Mouse (Mus musculus): Measurements from ENCODE around the gene Cmc4. TPM values are rescaled to one million over a fixed set of nuclear protein-coding genes. Genes with fewer than 3 reads are reported as not detected.

The Cmc4 gene
- 4.2 and 7.9 TPM in 2 replicates for polyA plus RNA-seq (2012; ENCODE audit: insufficient read depth, low replicate concordance)

DNA sequence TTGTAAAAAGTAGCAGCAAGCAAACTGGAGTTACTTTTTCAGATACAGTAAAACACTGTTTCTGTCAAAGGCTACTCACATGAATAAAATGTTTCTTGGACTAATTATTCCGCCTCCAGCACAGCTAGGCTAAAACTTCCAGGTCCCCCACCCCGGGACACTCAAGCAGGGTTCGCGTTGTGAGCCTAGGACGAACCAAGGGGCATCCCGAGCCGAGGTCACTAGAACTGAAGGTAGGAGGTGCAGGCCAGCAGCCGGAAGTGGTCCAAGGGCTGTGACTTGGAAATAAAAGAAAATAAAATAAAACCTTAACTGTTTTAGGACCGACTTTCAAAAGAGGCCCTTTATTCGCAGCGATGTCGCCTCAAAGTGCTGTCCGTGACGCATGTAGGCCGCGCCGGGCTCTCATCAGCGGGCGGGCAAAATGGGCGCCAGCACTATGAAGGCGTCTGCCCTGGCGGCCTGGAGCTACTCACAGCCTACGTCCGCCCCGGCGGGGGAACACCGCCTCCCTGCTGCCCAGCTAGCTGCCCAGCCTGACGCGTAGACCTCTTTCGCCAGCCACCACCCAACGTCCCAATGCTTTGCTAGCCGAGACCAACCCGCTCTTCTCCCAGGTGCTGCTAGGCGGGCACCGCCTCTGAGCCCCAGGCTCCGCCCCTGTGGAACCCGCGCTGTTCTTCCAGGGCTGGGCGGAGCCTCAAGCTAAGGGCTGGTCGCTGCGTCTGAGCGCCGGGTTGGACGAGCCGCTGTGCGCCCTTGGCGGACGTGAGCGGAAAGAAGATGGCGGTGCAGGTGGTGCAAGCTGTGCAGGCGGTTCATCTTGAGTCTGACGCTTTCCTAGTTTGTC, at the start of gene Cmc4, which contains the start of the genes Mtcp1 and Brcc3:
Gene Cmc4 (minus strand): TSS at position 649 of the 850 bp plus-strand sequence.
Gene Mtcp1 (minus strand): TSS at position 653 of the 850 bp plus-strand sequence.
Gene Brcc3 (plus strand): TSS at position 693 of the 850 bp plus-strand sequence.
- peaks cover 11% of the 10 kb centered on the region for H3K27me3 ChIP-seq (replicated peaks)
- TF ChIP-seq FLI1 (IDR thresholded peaks at IDR 0.05; ENCODE audit: low read length) (no peak), GATA1 (IDR thresholded peaks at IDR 0.05; ENCODE audit: borderline replicate concordance, low read length) (no peak)
- H3K4me1 ChIP-seq: peaks cover 4% of the 10 kb centered on the region; the same call in 1 of the 2 replicates
- peak within 1 kb of the TSS; percentile 94 for H3K4me3 ChIP-seq (replicated peaks)
- peaks cover 11% of the 10 kb centered on the region for H3K36me3 ChIP-seq (replicated peaks; ENCODE audit: low read length)
- H3K9me3 ChIP-seq: peaks cover 5% of the 10 kb centered on the region; the same call in 1 of the 2 replicates

DNA sequence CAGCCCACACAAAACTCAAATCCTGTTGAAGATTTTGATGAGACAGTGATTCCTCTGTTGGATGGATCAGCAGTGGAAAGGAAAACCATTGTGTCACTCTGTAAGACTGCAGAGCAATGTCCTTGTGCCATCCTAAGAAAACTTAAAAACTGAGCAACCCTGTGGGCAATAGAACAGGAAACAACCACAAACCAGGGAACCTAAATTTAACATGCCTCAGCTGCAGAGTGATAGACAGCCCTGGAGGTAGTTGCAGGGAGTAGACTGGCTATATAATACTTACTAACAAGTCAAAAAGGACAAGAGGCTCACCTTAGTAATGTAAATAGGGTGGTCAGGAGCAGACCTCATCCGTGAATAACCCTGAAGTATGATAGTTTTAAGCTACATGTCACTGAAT, 38.2 kb upstream of the Cmc4 start:
- H3K4me1 ChIP-seq: peaks cover 13% of the 10 kb centered on the region
- no peak overlapping the region for H3K4me3 ChIP-seq (replicated peaks)
- peaks cover 49% of the 10 kb centered on the region for H3K36me3 ChIP-seq (replicated peaks; ENCODE audit: low read length)
- TF ChIP-seq GATA1 (IDR thresholded peaks at IDR 0.05; ENCODE audit: borderline replicate concordance, low read length) (no peak), FLI1 (IDR thresholded peaks at IDR 0.05; ENCODE audit: low read length) (no peak)
- peaks cover 3% of the 10 kb centered on the region for H3K27me3 ChIP-seq (replicated peaks)
- H3K9me3 ChIP-seq: no peaks in the 10 kb centered on the region

GRCm38 (mm10) chrX:75409711-75410110, 6.7 kb downstream of the Cmc4 start:
- TF ChIP-seq GATA1 (IDR thresholded peaks at IDR 0.05; ENCODE audit: borderline replicate concordance, low read length): no peak
- TF ChIP-seq FLI1 (IDR thresholded peaks at IDR 0.05; ENCODE audit: low read length): no peak
- H3K4me3 ChIP-seq (replicated peaks): no peak overlapping the region
- no peaks in the 10 kb centered on the region; the same call in 1 of the 2 replicates for H3K4me1 ChIP-seq
- H3K27me3 ChIP-seq (replicated peaks): no peaks in the 10 kb centered on the region
- no peaks in the 10 kb centered on the region for H3K9me3 ChIP-seq
- H3K36me3 ChIP-seq (replicated peaks; ENCODE audit: low read length): peaks cover 28% of the 10 kb centered on the region

DNA sequence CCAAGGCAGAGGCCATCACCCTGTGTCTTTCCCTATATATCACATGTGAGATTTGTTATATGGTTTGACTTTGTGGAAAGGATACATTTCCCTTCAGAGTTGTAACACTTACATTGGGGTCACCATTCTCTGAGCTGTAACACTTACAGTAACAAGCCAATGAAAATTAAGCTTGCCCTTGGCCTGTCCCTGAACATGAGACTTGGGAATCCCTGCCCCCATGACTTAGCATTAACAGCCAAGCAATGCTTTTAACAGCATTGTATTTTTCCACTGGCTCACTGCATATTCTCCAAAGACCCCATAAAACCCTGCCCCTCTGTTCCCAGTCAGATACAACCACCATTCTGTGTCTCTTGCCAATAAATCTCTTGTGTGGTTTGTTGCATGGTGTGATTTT, 13.0 kb downstream of the Cmc4 start:
- peaks cover 5% of the 10 kb centered on the region; the same call in 1 of the 2 replicates for H3K9me3 ChIP-seq
- H3K27me3 ChIP-seq (replicated peaks): no peaks in the 10 kb centered on the region
- peaks cover 23% of the 10 kb centered on the region for H3K4me1 ChIP-seq
- peaks cover 26% of the 10 kb centered on the region for H3K36me3 ChIP-seq (replicated peaks; ENCODE audit: low read length)
- TF ChIP-seq FLI1 (IDR thresholded peaks at IDR 0.05; ENCODE audit: low read length): no peak
- no peak for TF ChIP-seq GATA1 (IDR thresholded peaks at IDR 0.05; ENCODE audit: borderline replicate concordance, low read length)
- H3K4me3 ChIP-seq (replicated peaks): no peak overlapping the region

DNA sequence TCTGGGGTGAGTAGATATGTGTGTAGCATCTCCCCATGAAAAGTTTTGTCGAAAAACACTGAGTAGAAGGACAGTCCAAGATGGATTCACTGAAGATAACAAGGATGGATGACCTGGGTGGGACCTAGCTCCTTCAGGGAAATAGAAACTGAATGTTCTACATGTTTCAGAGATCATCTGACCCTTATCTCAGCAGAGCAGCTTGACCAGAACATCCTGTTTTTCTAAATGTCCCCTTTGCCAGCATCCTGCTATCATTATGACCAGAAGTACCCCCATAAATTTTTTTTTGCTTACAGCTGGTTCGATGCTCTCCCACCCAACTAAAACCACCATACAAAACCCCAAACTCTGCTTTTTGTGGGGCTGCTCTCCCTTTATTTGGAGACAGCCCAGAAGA, 13.7 kb downstream of the Cmc4 start:
- TF ChIP-seq GATA1 (IDR thresholded peaks at IDR 0.05; ENCODE audit: borderline replicate concordance, low read length): peak; percentile 52; the same call in 1 of the 3 replicates
- TF ChIP-seq FLI1 (IDR thresholded peaks at IDR 0.05; ENCODE audit: low read length): no peak
- peaks cover 5% of the 10 kb centered on the region; the same call in 1 of the 2 replicates for H3K9me3 ChIP-seq
- H3K27me3 ChIP-seq (replicated peaks): no peaks in the 10 kb centered on the region
- no peak overlapping the region for H3K4me3 ChIP-seq (replicated peaks)
- H3K4me1 ChIP-seq: peaks cover 23% of the 10 kb centered on the region
- H3K36me3 ChIP-seq (replicated peaks; ENCODE audit: low read length): peaks cover 27% of the 10 kb centered on the region

GRCm38 (mm10) chrX:75399471-75399870, 16.9 kb downstream of the Cmc4 start:
- Histone ChIP-seq H3K27me3 (replicated peaks) (no peaks in the 10 kb centered on the region), H3K4me1 (peaks cover 23% of the 10 kb centered on the region), H3K36me3 (replicated peaks; ENCODE audit: low read length) (peaks cover 44% of the 10 kb centered on the region), H3K9me3 (peaks cover 5% of the 10 kb centered on the region; the same call in 1 of the 2 replicates), H3K4me3 (replicated peaks) (no peak overlapping the region)
- no peak for TF ChIP-seq FLI1 (IDR thresholded peaks at IDR 0.05; ENCODE audit: low read length)
- TF ChIP-seq GATA1 (IDR thresholded peaks at IDR 0.05; ENCODE audit: borderline replicate concordance, low read length): no peak

GRCm38 (mm10) chrX:75382195-75382771, 34.1 kb downstream of the Cmc4 start, which contains the start of the genes Fundc2 and F8:
Fundc2 (plus strand) TSS chrX:75382399.
F8 (minus strand) TSS chrX:75382615.
- Histone ChIP-seq H3K4me3 (replicated peaks) (peak within 1 kb of the TSS; percentile 93), H3K36me3 (replicated peaks; ENCODE audit: low read length) (peaks cover 5% of the 10 kb centered on the region), H3K27me3 (replicated peaks) (peaks cover 2% of the 10 kb centered on the region), H3K9me3 (no peaks in the 10 kb centered on the region), H3K4me1 (peaks cover 2% of the 10 kb centered on the region; the same call in 1 of the 2 replicates)
- TF ChIP-seq GATA1 (IDR thresholded peaks at IDR 0.05; ENCODE audit: borderline replicate concordance, low read length): no peak

- Histone ChIP-seq H3K4me1 (peaks cover 5% of the 10 kb centered on the region; the same call in 1 of the 2 replicates), H3K9me3 (no peaks in the 10 kb centered on the region), H3K36me3 (replicated peaks; ENCODE audit: low read length) (no peaks in the 10 kb centered on the region), H3K4me3 (replicated peaks) (peak overlapping the region; percentile 93), H3K27me3 (replicated peaks) (peaks cover 2% of the 10 kb centered on the region)
- no peak for TF ChIP-seq FLI1 (IDR thresholded peaks at IDR 0.05; ENCODE audit: low read length)
- TF ChIP-seq GATA1 (IDR thresholded peaks at IDR 0.05; ENCODE audit: borderline replicate concordance, low read length): no peak
Measured at GRCm38 (mm10) chrX:75381699-75382098, 34.7 kb downstream of the Cmc4 start.

- H3K9me3 ChIP-seq: no peaks in the 10 kb centered on the region
- peaks cover 8% of the 10 kb centered on the region; the same call in 1 of the 2 replicates for H3K4me1 ChIP-seq
- TF ChIP-seq FLI1 (IDR thresholded peaks at IDR 0.05; ENCODE audit: low read length) (no peak), GATA1 (IDR thresholded peaks at IDR 0.05; ENCODE audit: borderline replicate concordance, low read length) (no peak)
Measured at GRCm38 (mm10) chrX:75381176-75381575, 35.2 kb downstream of the Cmc4 start.

More at GRCm38 (mm10) chrX:75381176-75381575, 35.2 kb downstream of the Cmc4 start:
- Histone ChIP-seq H3K4me3 (replicated peaks) (no peak overlapping the region), H3K27me3 (replicated peaks) (peaks cover 2% of the 10 kb centered on the region), H3K36me3 (replicated peaks; ENCODE audit: low read length) (no peaks in the 10 kb centered on the region)
